Mouse (Mus musculus): ENCODE data around the gene Slu7. TPM values are rescaled to one million over a fixed set of nuclear protein-coding genes. Genes with fewer than 3 reads are reported as not detected.
A peak's percentile ranks its signal among the peaks of the same experiment; 100 is the strongest.

The Slu7 gene
- polyA plus RNA-seq, 1 experiment from 2014 or later, result 28.4 TPM

DNA sequence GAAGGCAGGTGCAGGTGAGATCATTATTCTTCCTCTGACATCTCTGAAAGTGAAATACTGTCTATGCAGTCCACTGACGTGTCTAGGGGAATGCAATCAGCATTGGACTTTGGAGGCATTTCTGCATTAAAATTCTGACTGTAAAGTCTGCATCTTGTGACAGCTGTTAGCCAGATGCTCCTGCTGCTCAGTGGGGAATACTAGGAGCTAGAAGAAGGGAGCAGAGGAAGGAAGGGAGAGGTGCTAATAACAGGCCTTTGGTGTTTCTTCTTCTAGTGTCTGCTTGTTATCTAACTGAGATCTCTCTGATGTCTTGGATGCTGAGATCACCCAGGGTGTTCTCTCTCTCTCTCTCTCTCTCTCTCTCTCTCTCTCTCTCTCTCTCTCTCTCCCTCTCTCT lies 39.6 kb downstream of the Slu7 start:
- Histone ChIP-seq H3K9me3 (replicated peaks) (no peaks in the 10 kb centered on the region), H3K4me1 (replicated peaks) (0 out of 2 replicates have a peak, but pooled peaks cover 6% of the 10 kb centered on the region), H3K36me3 (no peaks in the 10 kb centered on the region), H3K27ac (no peak overlapping the region), H3K4me2 (no peak overlapping the region), H3K9ac (no peak overlapping the region), H3K4me3 (replicated peaks) (no peak overlapping the region), H3K27me3 (0 out of 2 replicates have a peak, but pooled peaks cover 3% of the 10 kb centered on the region)
- DNase-seq (no peak), ATAC-seq (ENCODE audit: low read depth) (no peak)
- 48% methylated on average over 1 of the region's 1 CpGs for WGBS (ENCODE audit: insufficient replicate concordance)

GRCm38 (mm10) chr11:43473635-43474224 lies 40.2 kb downstream of the Slu7 start:
- no peak overlapping the region for H3K4me3 ChIP-seq (replicated peaks)
- H3K4me1 ChIP-seq (replicated peaks), result 0 out of 2 replicates have a peak, but pooled peaks cover 6% of the 10 kb centered on the region
- 0 out of 2 replicates have a peak, but pooled peaks cover 3% of the 10 kb centered on the region for H3K27me3 ChIP-seq
- no peak for ATAC-seq (ENCODE audit: low read depth)
- no peak for DNase-seq
- no peak overlapping the region for H3K27ac ChIP-seq
- H3K9me3 ChIP-seq (replicated peaks), result no peaks in the 10 kb centered on the region
- no peak overlapping the region for H3K9ac ChIP-seq
- H3K4me2 ChIP-seq, result peak overlapping the region; percentile 45; the same call in 1 of the 2 replicates
- H3K36me3 ChIP-seq, result no peaks in the 10 kb centered on the region
- WGBS (ENCODE audit: insufficient replicate concordance), result 50% methylated on average over 15 of the region's 15 CpGs

- no peak within 1 kb of the TSS for H3K4me3 ChIP-seq (replicated peaks)
Observed at GRCm38 (mm10) chr11:43474225-43474774, 40.8 kb downstream of the Slu7 start, which contains the start of gene C1qtnf2. Gene C1qtnf2, plus strand, starts transcription at chr11:43474276.

GRCm38 (mm10) chr11:43479376-43479775 lies 45.8 kb downstream of the Slu7 start:
- ATAC-seq (ENCODE audit: low read depth) (no peak), DNase-seq (no peak)

More at GRCm38 (mm10) chr11:43474225-43474774, 40.8 kb downstream of the Slu7 start, which contains the start of gene C1qtnf2:
- H3K9me3 ChIP-seq (replicated peaks), result no peaks in the 10 kb centered on the region
- no peak for DNase-seq
- H3K27ac ChIP-seq, result no peak within 1 kb of the TSS
- H3K4me1 ChIP-seq (replicated peaks), result 0 out of 2 replicates have a peak, but pooled peaks cover 6% of the 10 kb centered on the region
- 5% methylated on average over 24 of the region's 24 CpGs for WGBS (ENCODE audit: insufficient replicate concordance)
- 0 out of 2 replicates have a peak, but pooled peaks cover 3% of the 10 kb centered on the region for H3K27me3 ChIP-seq
- ATAC-seq (ENCODE audit: low read depth), result 0 out of 2 replicates have a peak, but pooled peaks have one; percentile 20
- no peaks in the 10 kb centered on the region for H3K36me3 ChIP-seq
- no peak within 1 kb of the TSS for H3K9ac ChIP-seq
- H3K4me2 ChIP-seq, result peak within 1 kb of the TSS; percentile 45

DNA sequence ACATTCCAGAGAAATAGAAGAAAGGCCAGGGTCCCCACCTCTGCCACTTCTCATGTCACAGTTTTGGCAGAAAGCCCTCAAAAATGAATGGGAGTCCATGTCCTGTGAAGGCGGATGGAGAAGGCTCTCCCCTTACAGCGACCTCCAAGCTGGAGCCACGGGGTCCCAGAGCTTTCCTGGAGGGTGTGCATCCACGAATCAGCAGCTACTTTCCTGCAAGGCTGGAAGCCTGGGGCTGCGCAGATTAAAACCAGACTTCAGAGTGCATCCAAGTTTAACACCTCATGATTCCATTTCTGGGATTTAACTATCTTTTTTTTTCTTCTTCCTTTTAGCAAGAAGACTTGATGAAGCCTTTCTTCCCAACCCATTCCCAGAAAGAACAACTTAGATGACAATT lies 47.0 kb downstream of the Slu7 start:
- Histone ChIP-seq H3K27ac (no peak overlapping the region), H3K36me3 (no peaks in the 10 kb centered on the region), H3K4me3 (replicated peaks) (no peak overlapping the region), H3K9ac (no peak overlapping the region), H3K4me2 (no peak overlapping the region), H3K9me3 (replicated peaks) (no peaks in the 10 kb centered on the region), H3K27me3 (no peaks in the 10 kb centered on the region), H3K4me1 (replicated peaks) (peaks cover 4% of the 10 kb centered on the region; the same call in 1 of the 2 replicates)
- DNase-seq (no peak), ATAC-seq (ENCODE audit: low read depth) (no peak)
- WGBS (ENCODE audit: insufficient replicate concordance), result 41% methylated on average over 5 of the region's 5 CpGs

More at GRCm38 (mm10) chr11:43479376-43479775, 45.8 kb downstream of the Slu7 start:
- H3K27me3 ChIP-seq, result no peaks in the 10 kb centered on the region
- no peak overlapping the region for H3K27ac ChIP-seq
- H3K9ac ChIP-seq, result no peak overlapping the region
- H3K4me1 ChIP-seq (replicated peaks), result peaks cover 7% of the 10 kb centered on the region; the same call in 1 of the 2 replicates
- no peaks in the 10 kb centered on the region for H3K36me3 ChIP-seq
- H3K9me3 ChIP-seq (replicated peaks), result no peaks in the 10 kb centered on the region
- H3K4me2 ChIP-seq, result no peak overlapping the region
- no peak overlapping the region for H3K4me3 ChIP-seq (replicated peaks)
- WGBS (ENCODE audit: insufficient replicate concordance), result 72% methylated on average over 3 of the region's 3 CpGs

GRCm38 (mm10) chr11:43481672-43482522 lies 48.4 kb downstream of the Slu7 start:
- Histone ChIP-seq H3K4me2 (no peak overlapping the region), H3K4me3 (replicated peaks) (no peak overlapping the region), H3K36me3 (no peaks in the 10 kb centered on the region), H3K27me3 (no peaks in the 10 kb centered on the region), H3K27ac (no peak overlapping the region), H3K9ac (no peak overlapping the region), H3K4me1 (replicated peaks) (peaks cover 4% of the 10 kb centered on the region; the same call in 1 of the 2 replicates), H3K9me3 (replicated peaks) (no peaks in the 10 kb centered on the region)
- ATAC-seq (ENCODE audit: low read depth) (no peak), DNase-seq (no peak)
- 31% methylated on average over 3 of the region's 3 CpGs for WGBS (ENCODE audit: insufficient replicate concordance)

- Histone ChIP-seq H3K4me2 (no peak overlapping the region), H3K27me3 (no peaks in the 10 kb centered on the region), H3K36me3 (no peaks in the 10 kb centered on the region), H3K9ac (no peak overlapping the region), H3K9me3 (replicated peaks) (no peaks in the 10 kb centered on the region), H3K4me1 (replicated peaks) (peaks cover 4% of the 10 kb centered on the region; the same call in 1 of the 2 replicates), H3K27ac (no peak overlapping the region), H3K4me3 (replicated peaks) (no peak overlapping the region)
- no peak for DNase-seq
- 31% methylated on average over 6 of the region's 6 CpGs for WGBS (ENCODE audit: insufficient replicate concordance)
- ATAC-seq (ENCODE audit: low read depth), result no peak
Observed at GRCm38 (mm10) chr11:43483122-43483792, 49.7 kb downstream of the Slu7 start.

- no peaks in the 10 kb centered on the region for H3K9me3 ChIP-seq (replicated peaks)
- no peaks in the 10 kb centered on the region for H3K27me3 ChIP-seq
- H3K4me2 ChIP-seq, result no peak overlapping the region
- no peaks in the 10 kb centered on the region for H3K36me3 ChIP-seq
- H3K4me3 ChIP-seq (replicated peaks), result no peak overlapping the region
- no peak for DNase-seq
- no peak overlapping the region for H3K9ac ChIP-seq
- no peak for ATAC-seq (ENCODE audit: low read depth)
- no peak overlapping the region for H3K27ac ChIP-seq
- peaks cover 4% of the 10 kb centered on the region; the same call in 1 of the 2 replicates for H3K4me1 ChIP-seq (replicated peaks)
- WGBS (ENCODE audit: insufficient replicate concordance), result 51% methylated on average over 4 of the region's 4 CpGs
Observed at GRCm38 (mm10) chr11:43484057-43484456, 50.5 kb downstream of the Slu7 start.

- H3K27ac ChIP-seq, result no peak overlapping the region
- no peak overlapping the region for H3K4me3 ChIP-seq (replicated peaks)
- H3K4me1 ChIP-seq (replicated peaks), result peaks cover 4% of the 10 kb centered on the region; the same call in 1 of the 2 replicates
- H3K27me3 ChIP-seq, result no peaks in the 10 kb centered on the region
- H3K9me3 ChIP-seq (replicated peaks), result no peaks in the 10 kb centered on the region
- DNase-seq (no peak), ATAC-seq (ENCODE audit: low read depth) (no peak)
- H3K9ac ChIP-seq, result no peak overlapping the region
- 34% methylated on average over 11 of the region's 11 CpGs for WGBS (ENCODE audit: insufficient replicate concordance)
- no peaks in the 10 kb centered on the region for H3K36me3 ChIP-seq
- no peak overlapping the region for H3K4me2 ChIP-seq
Observed at GRCm38 (mm10) chr11:43484652-43485051, 51.1 kb downstream of the Slu7 start.

GRCm38 (mm10) chr11:43485855-43486254 lies 52.3 kb downstream of the Slu7 start:
- no peak overlapping the region for H3K4me3 ChIP-seq (replicated peaks)
- no peak for DNase-seq
- H3K9me3 ChIP-seq (replicated peaks), result no peaks in the 10 kb centered on the region
- no peak for ATAC-seq (ENCODE audit: low read depth)
- no peak overlapping the region for H3K4me2 ChIP-seq
- WGBS (ENCODE audit: insufficient replicate concordance), result 77% methylated on average over 9 of the region's 9 CpGs
- H3K9ac ChIP-seq, result no peak overlapping the region
- no peaks in the 10 kb centered on the region for H3K36me3 ChIP-seq
- no peak overlapping the region for H3K27ac ChIP-seq
- H3K27me3 ChIP-seq, result no peaks in the 10 kb centered on the region
- H3K4me1 ChIP-seq (replicated peaks), result peaks cover 4% of the 10 kb centered on the region; the same call in 1 of the 2 replicates

Data from liver, embryonic 13.5 days (tissue).